Mouse (Mus musculus) thymus, postnatal 36 days (tissue): ENCODE results near the gene Kcnip2.

ENCODE experiments used
- DNase-seq, 2 experiments: peaks; one replicate each; pipeline ENCODE4 v3.0.0; 2022; ENCODE audit warnings: mixed read lengths in 2 of 2

Kcnip2 gene

GRCm38 (mm10) chr19:45780350-45780915 is 35.4 kb downstream of the Kcnip2 start:
- DNase-seq = no peak

- no peak for DNase-seq
These were observed 40.4 kb downstream of the Kcnip2 start for GRCm38 (mm10) chr19:45775486-45775885.

GRCm38 (mm10) chr19:45771501-45771900 is 44.4 kb downstream of the Kcnip2 start:
- no peak for DNase-seq

GRCm38 (mm10) chr19:45760810-45761209 is 55.1 kb downstream of the Kcnip2 start:
- DNase-seq = no peak

- no peak for DNase-seq
These were observed 57.2 kb downstream of the Kcnip2 start for GRCm38 (mm10) chr19:45758671-45759070.

- DNase-seq = no peak
These were observed 62.3 kb downstream of the Kcnip2 start for GRCm38 (mm10) chr19:45753551-45753950.

- no peak for DNase-seq
These were observed 64.0 kb downstream of the Kcnip2 start for GRCm38 (mm10) chr19:45751881-45752280.

- peak; percentile 87 to 90 for DNase-seq
These were observed 66.4 kb downstream of the Kcnip2 start, which contains the start of gene Npm3 for GRCm38 (mm10) chr19:45749243-45750043. Gene Npm3, minus strand, starts transcription at chr19:45749591.

GRCm38 (mm10) chr19:45748691-45749242 is 67.1 kb downstream of the Kcnip2 start:
- DNase-seq = peak; percentile 64 to 76

GRCm38 (mm10) chr19:45748206-45748605 is 67.7 kb downstream of the Kcnip2 start:
- no peak for DNase-seq

- peak; percentile 83 to 88 for DNase-seq
These were observed 68.6 kb downstream of the Kcnip2 start for GRCm38 (mm10) chr19:45747028-45747867.

- peak; percentile 77 to 80 for DNase-seq
These were observed 69.5 kb downstream of the Kcnip2 start for GRCm38 (mm10) chr19:45746153-45747020.

- DNase-seq = no peak
These were observed 70.3 kb downstream of the Kcnip2 start for GRCm38 (mm10) chr19:45745344-45746152.

- no peak for DNase-seq
These were observed 72.2 kb downstream of the Kcnip2 start for GRCm38 (mm10) chr19:45743619-45744018.

GRCm38 (mm10) chr19:45742984-45743575 is 72.8 kb downstream of the Kcnip2 start:
- DNase-seq = no peak

- no peak for DNase-seq
These were observed 73.5 kb downstream of the Kcnip2 start, which contains the start of gene Fgf8 for GRCm38 (mm10) chr19:45742218-45742983. Gene Fgf8, minus strand, starts transcription at chr19:45742915.
